Mouse (Mus musculus): Measurements from ENCODE around the gene Ptx4.

The Ptx4 gene

DNA sequence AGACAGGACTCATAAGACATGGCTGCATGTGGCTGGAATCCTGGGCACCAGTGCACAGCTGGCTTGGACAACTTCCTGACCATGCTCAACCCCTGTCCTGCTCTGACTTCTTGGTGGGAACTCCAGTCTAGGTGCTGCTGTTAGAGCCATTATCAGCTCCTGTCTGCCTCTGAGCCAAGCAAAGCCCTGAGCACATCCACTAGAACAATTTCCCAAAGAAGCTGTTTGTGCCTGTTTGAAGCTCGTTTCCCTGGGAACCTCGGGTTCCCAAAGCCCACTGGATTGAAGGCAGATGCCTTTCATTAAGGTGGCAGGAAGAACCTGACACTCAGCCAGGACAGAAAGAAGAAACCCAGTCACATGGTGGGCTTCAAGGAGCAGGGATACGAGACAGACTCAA lies at the start of gene Ptx4:
TSS of gene Ptx4 (plus strand) at position 355 of the 400 bp plus-strand sequence.
- no peak for DNase-seq

DNA sequence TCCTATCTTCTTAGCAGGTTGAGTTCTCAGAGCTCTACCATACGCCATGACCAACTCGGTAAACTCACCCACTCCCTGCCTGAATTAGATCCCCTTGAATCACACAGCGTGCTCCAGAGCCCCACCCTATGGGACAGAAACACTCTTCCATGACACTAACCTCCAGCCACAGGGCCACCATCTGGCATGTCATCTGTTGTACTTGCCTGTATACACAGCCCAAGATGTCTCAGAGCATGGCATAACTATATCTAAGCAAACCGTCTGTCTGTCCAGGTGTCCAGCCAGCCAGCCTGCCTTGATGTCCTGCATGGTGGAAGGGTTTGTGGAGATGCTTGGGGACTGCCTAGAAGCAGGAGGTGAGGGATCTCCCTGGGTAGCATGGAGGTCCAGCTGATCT lies 43.7 kb upstream of the Ptx4 start:
- no peak for DNase-seq

DNA sequence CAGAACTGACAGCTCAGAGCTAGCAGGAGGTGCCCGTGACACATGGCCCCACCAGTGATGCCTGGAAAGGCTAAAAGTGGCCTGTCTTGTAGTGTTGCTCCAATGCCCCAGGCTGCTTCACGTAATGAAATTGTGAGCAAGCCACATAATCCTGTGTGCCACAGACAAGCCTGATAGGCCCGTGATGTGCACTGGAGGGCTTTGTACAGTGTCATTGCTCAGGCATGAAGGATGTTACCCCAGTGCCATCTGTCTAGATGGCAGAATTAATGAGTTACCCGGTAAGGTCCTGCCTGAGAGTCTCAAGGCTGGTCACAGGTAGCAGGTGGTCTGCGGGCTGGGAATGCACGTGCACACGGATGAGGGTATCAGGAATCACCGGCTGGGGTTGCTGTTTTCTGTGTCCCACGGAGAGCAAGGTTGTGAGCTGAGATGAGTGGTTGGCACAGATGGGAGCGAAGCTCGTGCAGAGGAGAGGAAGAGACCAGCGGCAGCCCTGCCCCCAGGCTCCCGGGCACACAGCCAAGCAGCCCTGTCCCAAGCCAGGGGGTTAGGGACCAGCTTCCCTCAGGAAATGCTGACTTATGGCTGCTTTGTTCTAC lies 42.7 kb upstream of the Ptx4 start:
- peak; percentile 65 for DNase-seq

DNA sequence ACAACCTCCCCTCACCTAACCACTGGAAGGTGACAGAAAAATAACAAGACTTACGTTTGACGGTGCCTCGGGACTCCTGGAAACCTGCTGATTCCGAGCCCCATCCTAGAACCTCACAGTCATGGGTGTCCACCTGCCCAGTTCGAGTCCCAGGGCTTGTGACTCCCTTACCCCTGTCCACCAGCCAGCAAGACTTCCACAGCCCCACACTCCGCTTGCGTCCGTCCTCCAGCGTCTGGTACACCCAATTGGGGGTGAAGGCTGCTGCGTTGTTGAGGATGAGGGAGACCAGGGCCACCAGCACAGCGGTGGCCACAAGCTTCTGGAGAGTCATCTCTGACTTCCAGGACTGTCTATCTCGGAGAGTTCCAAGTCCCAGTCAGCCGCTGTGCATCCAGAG lies 40.4 kb upstream of the Ptx4 start:
- DNase-seq = no peak

DNA sequence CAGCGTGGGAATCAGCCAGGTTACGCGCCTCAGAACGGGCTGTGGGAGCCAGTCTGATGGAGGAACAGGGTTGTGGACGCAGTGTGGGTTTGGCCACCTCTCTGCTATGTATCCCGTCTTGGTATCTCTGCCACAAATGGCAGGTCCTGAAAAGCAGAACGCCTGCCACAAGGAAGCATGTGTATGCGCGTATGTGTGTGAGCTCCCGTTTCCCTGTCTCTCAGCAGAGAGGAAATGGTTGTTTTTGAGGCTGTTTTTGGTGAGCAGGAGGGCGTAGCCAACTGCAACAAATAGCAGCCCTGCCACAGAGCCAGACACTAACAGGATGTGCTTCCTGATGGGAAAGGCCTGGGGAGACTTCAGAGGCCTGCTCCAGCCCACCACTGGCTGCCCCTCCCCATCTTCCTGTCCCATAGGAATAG lies 39.6 kb upstream of the Ptx4 start:
- no peak for DNase-seq

DNA sequence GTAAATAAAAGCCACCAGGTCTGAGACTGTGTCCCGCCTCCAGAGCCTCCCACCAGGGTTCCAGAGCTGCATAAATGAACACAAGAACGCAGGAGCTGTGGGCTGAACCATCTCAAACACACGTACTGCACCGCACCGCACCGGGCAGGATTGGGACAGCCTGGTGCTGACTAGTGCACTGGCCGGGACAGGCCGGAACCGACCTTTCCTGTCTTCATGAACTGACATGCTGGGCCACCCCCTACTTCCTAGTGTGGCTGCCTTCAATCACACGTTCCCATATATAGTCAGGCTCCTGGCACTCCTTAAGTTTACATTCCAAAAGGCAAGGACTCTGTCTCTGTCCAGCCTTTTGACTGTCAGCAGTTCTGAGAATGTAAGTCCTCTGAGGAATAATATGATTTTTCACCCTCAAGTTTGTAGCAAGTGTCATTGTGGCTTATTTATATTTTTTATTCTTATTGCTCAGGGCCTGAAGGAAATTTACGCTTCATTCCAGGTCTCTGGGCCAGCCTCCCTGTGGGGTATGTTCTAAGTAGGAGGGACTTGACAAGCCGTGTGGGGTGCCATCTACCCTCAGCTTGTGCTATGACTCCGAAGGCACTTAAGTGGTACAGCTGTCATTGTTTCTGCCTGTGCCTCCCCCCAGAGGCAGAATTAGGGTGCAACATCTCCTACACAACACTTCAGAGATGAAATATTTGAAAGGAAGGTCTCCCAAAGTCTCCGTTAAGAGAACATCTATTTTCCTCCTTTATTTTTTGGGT lies 38.3 kb upstream of the Ptx4 start:
- no peak for DNase-seq

DNA sequence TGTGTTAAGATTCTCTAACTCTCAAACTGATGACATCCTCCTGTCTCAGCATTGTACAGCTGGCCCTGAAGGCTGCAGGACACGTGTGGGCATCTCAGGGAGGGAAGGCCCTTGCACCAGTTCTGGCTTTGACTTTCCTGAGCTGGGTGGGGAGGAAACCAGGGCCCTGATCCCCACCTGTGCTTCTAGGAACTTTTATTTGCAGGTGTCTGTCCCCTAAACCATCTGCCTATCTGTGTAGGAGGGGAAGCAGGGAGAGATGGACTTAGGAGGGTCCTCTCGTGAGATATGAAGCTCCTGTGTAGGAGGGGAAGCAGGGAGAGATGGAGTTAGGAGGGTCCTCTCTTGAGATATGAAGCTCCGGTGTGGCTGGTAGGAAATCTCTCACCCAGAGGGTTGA lies 37.7 kb upstream of the Ptx4 start:
- DNase-seq = no peak

DNA sequence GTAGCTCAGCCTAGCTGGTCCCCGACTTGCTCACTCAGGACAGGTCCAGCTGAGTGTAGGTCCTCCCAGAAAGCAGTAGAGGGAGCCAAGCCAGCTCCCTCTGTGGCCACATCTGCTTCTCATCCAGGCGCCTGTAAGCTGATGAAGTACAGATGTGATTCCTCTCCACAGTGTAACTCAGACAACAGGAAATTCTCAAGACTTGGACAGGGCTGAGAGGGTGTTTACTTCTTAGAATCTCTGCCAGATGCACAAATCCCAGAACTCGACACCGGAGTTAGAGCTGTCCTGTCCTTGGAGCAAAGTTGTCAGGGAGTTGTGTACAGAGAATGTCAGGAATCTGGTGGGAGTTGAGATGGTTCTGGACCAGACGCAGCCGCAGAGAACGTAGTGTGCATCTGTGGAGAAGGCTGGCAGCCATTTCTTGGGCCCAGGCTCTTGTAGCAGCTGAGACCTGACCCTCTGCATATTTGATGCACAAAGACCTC lies 37.1 kb upstream of the Ptx4 start, which contains the start of gene Tmem204:
TSS of gene Tmem204 (minus strand) at position 148 of the 488 bp plus-strand sequence.
- DNase-seq = no peak

DNA sequence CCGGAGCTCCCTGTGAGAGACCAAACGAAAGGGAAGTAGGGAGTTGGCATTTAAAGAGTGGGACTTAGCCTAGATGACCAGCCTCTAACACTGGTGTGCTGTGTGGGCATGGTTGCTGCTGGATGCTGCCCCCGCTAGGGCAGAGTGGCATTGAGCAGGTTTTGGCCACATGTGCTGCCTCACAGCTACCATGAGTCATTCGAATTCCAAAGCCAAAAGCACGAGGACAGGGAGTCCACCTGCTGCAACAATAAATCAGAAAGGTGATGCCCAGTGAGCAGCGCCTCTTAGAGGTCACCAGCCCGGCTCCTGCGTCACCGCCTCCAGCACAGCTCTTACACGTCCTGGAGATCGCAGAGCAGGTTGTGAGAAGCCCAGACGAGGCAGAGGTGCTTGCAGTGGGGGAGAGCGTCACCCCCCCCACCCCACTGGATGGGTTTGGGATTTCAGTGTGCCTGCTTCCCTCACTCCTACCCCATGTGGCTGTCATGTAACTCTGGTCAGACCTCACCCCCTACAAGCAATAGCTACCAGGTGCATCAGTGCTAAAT lies 35.6 kb upstream of the Ptx4 start:
- no peak for DNase-seq

DNA sequence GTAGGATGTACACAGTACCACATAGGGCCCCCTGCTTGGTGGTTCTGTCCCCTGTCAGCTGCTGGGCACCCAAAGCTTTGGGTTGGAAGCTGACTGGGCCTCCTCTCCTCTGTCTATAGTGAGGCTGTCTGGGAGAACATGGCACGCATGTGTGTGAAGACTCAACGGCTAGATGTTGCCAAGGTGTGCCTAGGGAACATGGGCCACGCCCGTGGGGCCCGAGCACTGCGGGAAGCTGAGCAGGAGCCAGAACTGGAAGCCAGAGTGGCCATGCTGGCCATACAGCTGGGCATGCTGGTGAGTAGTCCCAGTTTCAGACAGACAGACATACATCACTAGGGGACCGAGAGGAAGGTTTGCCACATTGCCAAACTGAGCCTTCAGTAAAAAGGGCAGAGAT lies 33.8 kb upstream of the Ptx4 start:
- DNase-seq = no peak

DNA sequence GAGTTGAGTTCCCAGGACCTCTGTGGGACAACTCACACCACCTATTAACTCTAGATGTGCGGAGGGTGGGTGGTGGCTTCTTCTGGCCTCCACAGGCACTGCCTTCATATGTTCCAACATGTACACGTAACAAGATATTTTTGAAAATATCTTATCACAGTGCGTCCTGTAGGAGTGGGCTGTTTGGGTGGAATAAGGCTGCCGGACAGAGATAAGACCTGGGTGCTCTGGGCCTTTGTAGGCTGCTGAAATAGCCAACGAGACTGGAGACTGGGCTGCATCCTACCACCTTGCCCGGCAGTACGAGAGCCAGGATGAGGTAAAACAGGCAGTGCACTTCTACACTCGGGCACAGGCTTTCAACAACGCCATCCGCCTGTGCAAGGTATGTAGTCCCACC lies 31.4 kb upstream of the Ptx4 start:
- no peak for DNase-seq

DNA sequence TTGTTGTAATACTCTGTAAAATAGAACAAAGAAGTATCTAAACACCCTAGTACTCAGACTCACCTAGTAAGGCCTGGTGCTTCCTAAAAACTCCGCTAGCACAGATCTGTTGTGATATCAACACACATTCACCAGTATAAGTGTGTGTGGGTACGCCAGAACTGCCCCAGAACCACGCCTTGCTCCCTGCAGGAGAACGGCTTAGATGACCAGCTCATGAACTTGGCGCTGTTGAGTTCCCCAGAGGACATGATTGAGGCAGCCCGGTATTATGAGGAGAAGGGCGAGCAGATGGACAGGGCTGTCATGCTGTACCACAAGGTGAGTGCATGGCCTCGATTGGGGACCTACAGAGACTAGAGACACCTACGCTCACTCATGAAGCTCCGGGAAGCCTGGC lies 30.1 kb upstream of the Ptx4 start:
- no peak for DNase-seq

DNA sequence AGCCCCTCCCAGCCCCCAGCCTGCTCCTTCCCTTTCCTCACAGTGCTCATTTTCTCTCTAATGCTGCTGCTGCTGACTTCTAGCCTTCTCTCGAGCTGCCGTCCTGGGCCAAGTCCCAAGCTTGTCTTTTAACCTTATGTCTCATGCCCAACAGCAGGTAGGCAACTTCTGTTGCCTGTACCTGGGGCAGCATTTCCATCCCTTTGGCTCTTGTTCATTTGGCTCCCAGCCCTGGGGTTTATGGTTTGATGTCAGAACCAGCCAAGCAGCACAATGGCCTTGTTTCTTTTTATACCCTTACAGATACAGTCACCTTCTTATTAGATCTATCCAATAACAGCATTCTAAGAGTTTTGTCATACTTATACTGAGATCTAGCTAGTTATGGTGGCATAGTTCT lies 24.3 kb upstream of the Ptx4 start:
- no peak for DNase-seq

DNA sequence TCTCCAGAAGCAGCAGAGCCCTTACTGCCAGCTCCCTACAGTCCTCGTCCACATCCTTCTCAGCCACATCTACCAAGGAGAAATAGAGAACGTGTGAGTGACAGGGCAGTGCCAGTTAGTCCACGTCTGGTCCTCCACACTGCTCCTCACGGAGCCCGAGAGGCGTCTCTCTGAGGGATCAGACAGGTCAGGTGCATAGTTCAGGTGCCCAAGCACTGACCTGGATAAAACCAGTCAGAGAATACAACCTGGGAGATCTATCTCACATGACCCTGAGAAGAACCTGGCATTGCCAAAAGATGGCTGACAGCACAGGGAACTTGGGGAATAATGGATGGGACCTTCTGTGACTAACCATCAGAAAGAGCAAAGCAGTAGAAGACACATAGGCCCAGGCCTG lies 20.5 kb upstream of the Ptx4 start:
- no peak for DNase-seq

DNA sequence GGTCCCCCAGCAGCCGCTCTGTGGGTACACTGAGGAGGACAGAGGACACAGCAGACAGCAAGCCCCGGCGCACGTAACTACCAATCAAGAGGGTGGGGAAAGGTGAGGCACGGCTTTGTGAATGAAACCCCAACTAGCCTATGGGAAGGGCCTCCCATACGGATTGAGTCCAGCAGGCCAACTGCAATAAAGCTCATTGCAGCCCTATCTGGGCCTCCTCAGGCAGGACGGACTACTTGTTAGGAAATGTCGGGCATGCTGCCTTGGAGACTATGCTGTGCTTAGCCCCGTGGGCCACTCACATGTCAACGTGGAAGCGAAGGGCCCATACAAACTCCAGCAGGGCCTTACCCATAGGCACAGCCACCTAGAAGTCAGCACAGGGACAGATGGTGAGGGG lies 19.2 kb upstream of the Ptx4 start:
- no peak for DNase-seq

DNA sequence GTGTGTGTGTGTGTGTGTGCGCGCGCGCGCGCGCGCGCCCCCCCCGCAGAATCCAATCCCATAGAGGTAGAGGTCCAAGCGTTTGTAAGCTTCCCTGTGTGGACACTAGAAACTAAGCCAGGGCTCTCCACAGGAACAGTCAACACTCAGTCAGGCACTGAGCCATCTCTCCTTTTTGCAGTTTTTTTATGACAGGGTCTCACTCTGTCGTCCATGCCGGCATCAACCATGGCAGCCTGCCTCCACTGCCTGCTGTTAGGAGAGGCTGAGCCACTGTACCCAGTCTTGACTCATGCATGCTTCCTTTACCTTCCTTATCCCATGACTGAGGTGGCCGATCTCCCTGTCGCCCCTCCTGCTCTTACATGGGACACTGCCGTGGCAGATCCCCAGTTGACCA lies 12.8 kb upstream of the Ptx4 start:
- DNase-seq = no peak

DNA sequence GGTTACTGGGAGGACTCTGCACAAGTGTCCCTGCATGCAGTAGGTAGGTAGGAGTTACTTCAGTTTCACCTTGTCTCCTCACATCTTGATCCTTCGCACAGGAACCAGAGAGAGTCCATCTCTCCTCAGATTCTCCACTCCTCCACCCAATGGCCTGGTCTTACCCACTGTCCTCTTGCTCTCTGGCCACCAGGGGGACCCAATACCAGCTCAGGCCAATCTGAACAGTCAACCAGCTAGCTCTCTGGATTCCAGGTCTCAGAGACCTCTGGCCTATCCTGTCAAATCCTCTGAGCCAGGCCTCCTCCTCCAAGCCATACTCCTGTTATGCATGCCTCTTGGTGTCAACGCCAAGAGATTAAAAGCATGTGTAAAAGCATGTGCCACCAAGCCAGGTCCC lies 11.0 kb upstream of the Ptx4 start:
- DNase-seq = no peak

DNA sequence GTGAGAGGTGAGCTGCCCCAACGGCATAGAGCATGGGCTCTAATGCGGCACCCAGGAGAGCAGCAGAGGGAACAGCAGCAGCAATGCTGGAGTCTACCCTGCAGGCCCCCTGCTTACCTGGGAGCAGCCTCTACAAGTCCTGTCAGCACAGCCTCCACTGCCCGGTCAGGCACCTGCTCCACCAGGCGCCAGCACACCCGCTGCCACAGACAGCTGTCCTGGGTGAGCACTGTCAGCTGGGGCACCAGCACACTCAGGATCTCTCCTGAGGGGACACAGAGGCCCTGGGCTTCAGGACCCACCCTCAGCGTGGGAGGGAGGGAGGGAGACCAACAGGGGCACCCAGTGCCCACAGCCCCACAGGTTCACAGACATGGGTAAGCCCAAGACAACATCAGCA lies 10.0 kb upstream of the Ptx4 start:
- DNase-seq = no peak

DNA sequence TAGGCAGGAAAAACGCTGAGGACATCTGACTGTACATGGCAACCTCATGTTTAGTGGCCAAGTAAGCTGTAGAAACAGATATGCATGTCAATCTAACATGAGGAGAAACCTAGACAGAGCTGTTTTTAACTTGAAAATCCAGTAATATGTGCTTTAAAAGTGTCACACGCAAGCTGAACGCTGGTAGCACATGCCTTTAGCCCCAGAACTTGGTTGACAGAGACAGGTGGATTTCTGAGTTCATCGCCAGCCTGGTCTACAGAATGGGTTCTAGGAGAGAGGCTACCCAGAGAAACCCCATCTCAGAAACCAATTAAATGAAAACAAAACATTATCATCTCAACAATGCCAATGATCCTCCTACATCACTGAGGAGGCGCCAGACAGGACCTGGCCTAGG lies 9.3 kb upstream of the Ptx4 start:
- DNase-seq = no peak

DNA sequence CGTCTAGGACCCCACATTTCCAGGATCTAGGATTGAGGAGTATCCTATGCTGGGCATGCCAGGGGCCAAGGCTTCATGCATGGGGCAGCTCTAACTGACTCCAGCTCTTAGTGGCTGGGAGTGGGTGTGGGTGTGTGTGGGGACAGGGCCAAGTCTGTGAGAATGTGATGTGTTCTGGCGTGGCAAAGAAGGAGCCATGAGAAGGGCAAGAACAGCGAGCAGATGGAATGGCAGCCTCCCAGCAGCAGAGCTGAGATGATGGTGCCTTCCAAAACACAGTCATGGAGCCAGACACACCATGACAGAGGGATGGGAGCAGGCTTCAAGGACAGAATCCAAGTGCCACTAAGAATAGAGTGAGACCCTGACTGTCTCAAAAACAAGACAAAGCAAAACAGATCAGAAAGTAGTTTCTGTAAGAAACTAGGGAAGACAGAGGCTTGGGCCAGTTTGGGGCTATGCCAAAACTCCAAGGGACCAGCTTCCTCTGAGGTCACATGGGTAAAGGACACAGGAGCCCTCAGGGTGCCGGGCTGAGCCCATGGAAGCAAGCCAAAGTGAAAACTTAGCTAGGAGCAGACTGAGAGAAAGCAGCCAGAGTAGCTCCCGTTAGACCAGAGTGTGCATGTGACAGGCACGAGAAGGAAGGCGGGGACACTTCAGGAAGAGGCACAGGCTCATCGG lies 8.7 kb upstream of the Ptx4 start:
- DNase-seq = peak; percentile 61

DNA sequence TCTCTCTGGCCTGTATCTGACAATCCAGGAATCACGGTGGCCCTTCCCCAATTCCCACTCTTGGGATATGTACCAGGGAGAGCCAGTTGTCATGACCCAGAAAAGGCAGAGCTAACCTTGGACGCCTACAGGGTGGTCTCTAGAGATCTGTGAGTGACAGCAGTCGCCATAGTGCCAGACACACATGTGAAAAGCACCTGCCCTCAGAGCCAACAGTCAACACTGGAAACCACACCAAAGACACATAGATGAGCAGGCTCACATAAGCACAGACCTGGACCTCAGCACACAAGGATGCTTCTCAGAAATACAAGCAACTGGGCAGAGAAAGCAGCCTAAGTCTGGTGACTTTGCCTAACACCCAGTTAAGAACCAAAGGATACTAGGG lies 8.1 kb upstream of the Ptx4 start:
- no peak for DNase-seq

DNA sequence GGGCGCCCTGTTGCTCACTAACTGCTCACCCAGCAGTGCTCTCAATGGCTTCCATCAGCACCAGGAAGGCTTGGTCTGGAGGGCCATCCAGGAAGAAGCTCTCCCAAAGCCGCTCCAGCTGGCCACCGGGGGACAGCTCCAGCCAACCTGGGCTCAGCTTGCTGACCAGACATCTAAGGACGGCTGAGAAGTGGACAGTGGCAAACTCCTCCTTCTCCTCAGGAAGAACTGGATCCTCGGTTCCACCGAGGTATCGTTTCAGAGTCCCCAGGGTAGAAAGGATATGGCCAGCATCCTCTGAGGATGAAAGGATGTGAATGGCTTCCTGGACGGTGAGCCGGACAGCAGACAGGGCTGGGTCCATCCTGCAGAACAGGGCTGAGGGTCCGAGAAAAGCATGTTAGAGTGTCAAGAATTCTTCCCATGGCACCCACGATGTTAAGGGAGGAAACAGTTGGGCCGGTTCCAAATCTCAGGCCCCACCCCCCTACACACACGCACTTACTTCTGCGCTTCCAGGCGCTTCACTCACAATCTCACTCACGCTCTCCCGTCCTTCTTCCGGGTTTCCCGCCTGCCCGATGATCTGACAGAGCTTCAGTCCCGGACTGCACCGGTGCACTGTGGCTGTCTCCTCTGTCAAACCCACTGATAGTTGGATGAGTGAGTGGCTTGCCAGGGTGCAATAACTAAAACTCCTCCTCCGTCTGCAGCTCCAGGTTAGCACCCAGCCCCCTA lies 5.5 kb upstream of the Ptx4 start:
- DNase-seq = peak; percentile 38
